Mouse (Mus musculus): ENCODE measurements at regions not wholly inside any gene's neighbourhood (a gene's known extent, or its start where the extent isn't known, plus 50 kb on each side); places are given as distances from the start of the nearest gene placed in this dataset.

DNA sequence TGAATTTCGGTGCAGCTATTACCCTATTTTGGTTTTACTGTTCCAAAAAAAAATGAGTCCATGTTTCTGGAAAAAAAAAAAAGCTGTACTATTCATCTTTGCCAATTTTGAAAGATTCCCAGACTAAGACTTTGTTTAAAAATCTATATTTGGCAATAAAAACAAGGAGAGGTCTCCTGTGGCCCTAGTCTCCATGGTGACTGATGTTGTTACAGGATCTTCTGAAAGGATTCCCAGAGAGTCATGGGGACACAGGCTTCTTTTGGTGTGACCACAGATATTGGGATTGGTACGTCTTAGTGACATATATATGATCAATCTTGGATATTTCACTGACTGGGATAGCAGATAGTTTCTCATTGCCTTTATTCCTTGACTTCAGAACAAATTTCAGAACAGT lies 266.7 kb downstream of the Drd1 start:
- DNase-seq: no peak

DNA sequence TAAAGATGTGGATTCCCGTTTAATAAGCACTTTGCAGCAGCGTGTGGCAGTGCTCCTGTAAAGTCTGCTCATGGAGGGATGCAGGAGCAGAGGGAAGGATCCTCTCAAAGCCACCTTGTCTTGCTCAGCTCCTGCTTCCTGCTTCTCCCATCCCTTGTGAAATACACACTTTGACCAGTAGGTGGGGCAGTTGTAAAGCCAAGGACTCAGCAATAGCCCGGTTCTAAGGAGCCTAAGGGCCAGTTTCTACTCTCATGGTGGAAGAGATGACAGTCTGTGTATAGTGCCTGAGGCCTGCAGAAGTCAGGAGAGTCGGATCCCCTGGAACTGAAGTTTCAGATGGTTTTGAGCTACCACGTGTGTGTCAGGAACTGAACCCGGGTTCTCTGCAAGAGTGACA lies 272.0 kb downstream of the Drd1 start:
- DNase-seq: peak; percentile 93 to 95

GRCm38 (mm10) chr13:53779150-53779549 lies 276.4 kb downstream of the Drd1 start:
- peak; percentile 86 to 87 for DNase-seq

DNA sequence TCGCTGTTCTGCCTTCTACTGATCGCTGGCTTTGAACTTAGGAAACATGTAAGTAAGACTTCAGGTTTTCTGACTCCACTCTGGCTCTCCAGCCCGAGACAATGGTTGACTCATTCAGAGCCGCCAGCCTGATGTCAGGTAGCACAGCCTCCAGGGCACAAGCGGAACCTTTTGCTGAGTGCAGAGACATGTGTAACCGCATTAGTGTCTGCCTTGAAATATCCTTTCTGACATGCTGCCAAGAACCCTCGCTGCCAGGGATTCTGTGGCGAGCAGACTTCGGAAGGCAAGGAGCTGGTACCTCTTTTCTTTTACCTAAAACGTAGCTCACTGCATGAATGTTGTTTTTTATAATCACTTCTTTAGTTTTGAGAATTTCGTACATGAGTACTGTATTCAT lies 279.1 kb downstream of the Drd1 start:
- DNase-seq: peak; percentile 60 to 67

DNA sequence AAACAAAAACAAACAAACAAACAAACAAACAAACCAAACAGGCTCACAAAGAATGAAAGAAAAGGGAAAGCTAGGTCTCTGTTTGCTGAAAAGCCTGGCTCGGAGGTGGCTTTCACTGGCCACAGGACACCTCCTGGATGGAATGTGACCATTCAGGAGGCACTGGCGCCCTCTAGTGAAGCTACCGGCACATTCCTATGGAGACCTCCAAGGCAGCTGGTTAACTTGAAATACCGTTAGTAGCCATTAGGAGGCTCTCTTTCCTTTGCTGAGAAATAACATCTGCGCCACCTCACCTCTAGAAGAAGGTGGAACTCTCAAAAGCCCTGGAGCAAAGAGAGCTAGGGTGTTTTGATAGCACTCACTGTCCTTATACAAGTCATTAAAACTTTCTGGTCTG lies 279.8 kb downstream of the Drd1 start:
- DNase-seq: peak; percentile 72 to 82

DNA sequence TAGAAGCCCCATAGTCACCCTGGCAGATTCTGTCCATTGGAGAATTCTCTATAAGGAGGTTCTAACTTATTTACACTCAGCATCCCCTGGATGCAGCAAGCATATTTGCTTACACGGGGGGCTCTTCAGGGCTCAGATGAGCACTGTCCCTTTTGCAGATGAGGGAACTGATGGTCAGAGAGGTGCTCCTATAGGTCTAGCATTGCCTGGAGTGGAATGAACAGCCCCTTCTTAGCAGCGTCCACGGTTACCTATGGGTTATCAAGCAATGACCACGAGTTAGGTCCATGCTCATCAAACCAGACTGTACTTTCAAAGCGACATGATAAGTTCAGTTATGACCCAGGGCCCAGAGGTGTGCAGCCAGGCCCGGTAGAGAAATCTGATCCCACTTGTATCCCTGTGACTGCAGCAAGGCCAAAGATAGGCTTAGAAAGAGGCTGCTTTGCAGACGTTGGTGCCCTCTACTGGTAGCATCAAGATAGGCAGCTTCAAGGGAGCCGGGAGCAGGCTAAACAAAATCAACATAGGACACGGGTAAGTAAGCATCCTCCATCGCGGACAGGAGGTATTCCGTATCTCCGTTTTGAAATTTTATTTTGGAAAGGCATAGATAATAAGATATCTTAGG lies 290.8 kb downstream of the Drd1 start:
- peak; percentile 86 to 89 for DNase-seq

- DNase-seq: no peak
Measured at GRCm38 (mm10) chr13:53757576-53758237, 284.8 kb upstream of the Msx2 start.

- DNase-seq: no peak
Measured at GRCm38 (mm10) chr13:53756970-53757530, 284.2 kb upstream of the Msx2 start.

GRCm38 (mm10) chr13:53755046-53755615 lies 282.3 kb upstream of the Msx2 start:
- DNase-seq: no peak

DNA sequence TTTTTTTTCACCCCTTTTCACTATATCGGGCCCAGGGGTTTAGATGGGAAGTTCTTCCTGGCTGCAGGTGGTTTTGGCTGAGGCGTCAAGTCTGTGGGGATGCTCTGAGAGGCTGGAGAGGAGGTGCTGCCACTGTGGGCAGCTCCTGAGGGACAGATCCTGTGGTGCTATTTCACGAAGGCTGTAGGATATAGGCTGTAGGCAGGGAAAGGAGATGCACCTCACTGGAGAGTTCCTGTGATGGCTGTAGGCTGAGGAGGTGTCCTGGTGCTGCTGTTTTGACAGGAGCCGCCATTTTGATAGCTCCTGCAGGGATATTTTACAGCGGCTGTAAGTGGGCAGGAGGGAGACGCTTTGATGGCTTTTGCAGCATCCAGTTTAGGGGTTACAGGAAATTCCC lies 280.2 kb upstream of the Msx2 start:
- no peak for DNase-seq

- DNase-seq: no peak
Measured at GRCm38 (mm10) chr13:53740981-53741380, 268.1 kb upstream of the Msx2 start.

- DNase-seq: peak in 1 of 2 experiments; percentile 25
Measured at GRCm38 (mm10) chr13:53739127-53739526, 266.3 kb upstream of the Msx2 start.

DNA sequence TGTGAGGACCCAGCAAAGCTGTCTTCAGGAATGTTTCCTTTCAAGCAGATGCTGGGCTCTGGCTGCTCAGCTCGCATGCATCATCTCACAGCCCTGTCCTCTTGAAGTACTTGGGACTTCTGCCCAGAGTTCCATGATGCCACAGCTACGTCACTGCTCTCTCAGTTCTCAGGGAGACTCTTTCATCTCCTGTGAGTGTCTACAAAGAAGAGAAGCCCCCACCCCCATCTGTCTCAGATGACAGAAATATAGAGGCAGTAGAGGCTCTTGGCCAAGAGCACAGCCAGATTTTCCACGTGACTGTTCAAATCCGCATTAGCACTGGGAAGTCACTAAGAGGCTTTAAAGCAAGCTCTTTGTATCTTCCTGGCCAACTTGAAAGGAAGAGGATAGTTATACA lies 262.1 kb upstream of the Msx2 start:
- DNase-seq: peak; percentile 60 to 72

- DNase-seq: no peak
Measured at GRCm38 (mm10) chr13:53730259-53730902, 257.5 kb upstream of the Msx2 start.

GRCm38 (mm10) chr13:53729848-53730247 lies 257.0 kb upstream of the Msx2 start:
- no peak for DNase-seq

DNA sequence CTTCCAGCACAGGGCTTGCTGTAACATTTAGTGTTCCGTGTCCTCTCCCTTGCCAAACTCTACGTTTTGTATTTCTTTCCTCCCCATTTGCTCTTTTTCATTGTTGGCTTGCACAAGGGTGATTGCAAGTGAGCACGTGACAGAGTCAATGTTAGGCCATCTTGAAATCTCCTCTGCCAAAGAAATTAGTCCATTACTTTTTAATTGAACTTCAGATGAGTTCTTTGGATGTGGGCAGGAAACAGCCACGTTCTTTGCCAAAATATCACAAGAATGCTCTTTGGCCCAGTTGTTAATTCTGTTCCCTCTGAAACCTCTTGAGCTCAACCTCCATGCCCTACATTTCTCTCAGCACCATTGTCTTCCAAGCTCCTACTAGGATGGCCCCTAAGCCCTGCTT lies 253.2 kb upstream of the Msx2 start:
- no peak for DNase-seq

DNA sequence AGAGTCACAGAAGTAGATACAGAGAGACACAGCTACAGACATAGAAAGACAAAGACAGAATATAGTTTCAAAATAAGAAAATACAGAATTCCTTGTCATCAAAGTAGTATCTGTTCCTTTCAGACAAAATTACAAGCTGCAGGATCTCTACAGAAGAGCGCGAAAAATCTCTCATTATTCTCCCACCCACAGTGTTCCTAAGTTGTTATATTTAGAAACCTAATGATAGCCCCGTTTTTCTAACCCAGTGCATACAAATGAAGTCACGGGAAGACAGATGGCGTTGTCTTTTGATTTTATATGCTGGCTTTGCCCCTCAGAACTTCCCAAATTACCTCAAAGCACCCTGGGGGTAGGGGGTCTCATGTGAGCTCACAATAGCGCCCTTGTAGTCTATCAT lies 250.0 kb upstream of the Msx2 start:
- DNase-seq: no peak

- no peak for DNase-seq
Measured at GRCm38 (mm10) chr13:53721038-53721463, 248.2 kb upstream of the Msx2 start.

DNA sequence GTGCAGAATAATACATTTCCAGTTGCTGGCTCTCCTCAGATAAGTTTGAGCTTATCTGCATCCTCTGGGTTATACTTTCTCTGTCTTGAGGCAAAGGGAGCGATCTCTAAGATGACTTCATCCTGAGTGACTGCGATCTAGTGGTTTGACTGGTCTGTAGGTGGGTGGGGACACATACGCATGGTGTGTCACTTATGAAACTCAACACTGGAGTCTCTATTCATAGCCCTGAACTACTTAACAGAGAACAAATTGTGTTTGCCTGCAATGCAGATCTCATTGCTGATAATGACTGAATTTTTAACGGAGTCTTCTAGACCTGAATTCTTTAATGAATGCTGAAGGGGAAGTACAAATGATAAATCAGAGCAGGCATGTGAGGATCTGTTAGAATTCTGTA lies 244.7 kb upstream of the Msx2 start:
- DNase-seq: no peak

DNA sequence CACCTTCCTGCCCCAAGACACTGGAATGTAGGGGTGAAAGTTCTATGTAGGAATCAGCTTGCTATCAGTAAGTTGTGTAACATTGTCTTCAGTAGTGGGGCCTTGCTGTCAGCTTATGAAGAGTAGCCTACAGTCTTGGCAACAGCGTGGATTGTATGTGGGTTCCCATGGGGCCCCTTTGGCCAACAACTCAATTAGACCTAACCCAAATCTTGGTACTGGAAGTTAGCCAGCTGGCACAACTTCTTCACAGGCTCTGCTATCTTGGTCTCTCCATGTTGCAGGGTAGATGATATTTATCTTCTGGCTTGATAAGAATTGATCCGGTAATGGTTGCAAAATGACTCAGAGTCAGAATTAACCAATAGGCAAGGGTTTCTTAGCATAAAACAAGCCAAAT lies 244.2 kb upstream of the Msx2 start:
- DNase-seq: peak; percentile 72 to 77

DNA sequence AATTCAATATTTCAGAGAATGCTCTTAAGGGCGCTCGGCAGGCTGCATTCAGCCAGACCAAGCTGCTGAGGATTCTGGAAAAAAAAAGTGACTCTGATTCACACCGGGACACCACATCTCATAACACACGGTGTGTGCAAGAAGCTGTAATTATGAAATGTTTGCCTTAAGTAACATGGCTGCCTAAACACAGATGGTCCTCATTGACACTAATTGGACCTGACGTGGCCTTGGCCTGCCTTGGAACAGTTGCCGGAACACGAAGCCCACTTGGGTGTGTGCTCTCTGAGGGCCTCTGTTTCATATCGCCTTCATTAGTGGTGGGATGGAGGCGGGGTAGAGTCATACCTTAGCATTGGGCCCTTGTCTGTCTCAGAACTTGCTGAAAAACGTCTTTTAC lies 236.2 kb upstream of the Msx2 start:
- DNase-seq: peak; percentile 80 to 81

GRCm38 (mm10) chr13:53707548-53707947 lies 234.7 kb upstream of the Msx2 start:
- no peak for DNase-seq

- DNase-seq: no peak
Measured at GRCm38 (mm10) chr13:53704104-53704503, 231.2 kb upstream of the Msx2 start.

GRCm38 (mm10) chr13:53700236-53700635 lies 227.4 kb upstream of the Msx2 start:
- DNase-seq: peak in 1 of 2 experiments; percentile 11

Measured in cerebellum, postnatal 10 days (tissue).